Mouse (Mus musculus): ENCODE measurements around the gene Map7d1. TPM values are rescaled to one million over a fixed set of nuclear protein-coding genes. Genes with fewer than 3 reads are reported as not detected.

Gene Map7d1
- polyA plus RNA-seq, 1 experiment from 2014 or later = 43.3 TPM

DNA sequence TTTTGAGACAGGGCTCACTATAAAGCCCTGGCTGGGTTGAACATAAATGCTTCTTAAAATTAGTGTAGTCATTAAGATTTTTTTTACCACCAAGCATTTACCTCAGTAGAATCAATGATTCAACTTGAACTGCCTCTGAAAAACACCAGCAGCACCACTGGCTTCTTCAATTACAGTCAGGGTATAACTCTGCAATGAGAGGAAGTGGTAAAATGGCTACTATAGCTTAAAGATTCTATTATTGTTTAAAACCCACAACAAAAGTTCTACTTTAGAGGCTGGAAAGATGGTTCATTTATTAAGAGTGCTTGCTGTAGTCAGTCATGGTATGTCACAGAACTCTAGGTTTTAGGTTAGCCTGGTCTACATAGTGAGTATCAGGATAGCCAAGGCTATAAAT, 61.9 kb downstream of the Map7d1 start:
- Histone ChIP-seq H3K4me1 (ENCODE audit: control insufficient read depth, insufficient read depth, low read length) (peaks cover 4% of the 10 kb centered on the region; the same call in 1 of the 2 replicates), H3K9ac (ENCODE audit: low read depth, low read length) (no peak overlapping the region), H3K9me3 (ENCODE audit: control insufficient read depth, low read length) (no peaks in the 10 kb centered on the region), H3K4me3 (ENCODE audit: low read length) (no peak overlapping the region), H3K4me2 (replicated peaks; ENCODE audit: low read depth, low read length) (no peak overlapping the region), H3K27ac (ENCODE audit: low read depth, low read length) (no peak overlapping the region), H3K27me3 (ENCODE audit: control insufficient read depth, insufficient read depth, low read length) (no peaks in the 10 kb centered on the region), H3K36me3 (ENCODE audit: control insufficient read depth, insufficient read depth, low read length) (peaks cover 50% of the 10 kb centered on the region)
- no peak for ATAC-seq (ENCODE audit: low FRiP score, low TSS enrichment)

DNA sequence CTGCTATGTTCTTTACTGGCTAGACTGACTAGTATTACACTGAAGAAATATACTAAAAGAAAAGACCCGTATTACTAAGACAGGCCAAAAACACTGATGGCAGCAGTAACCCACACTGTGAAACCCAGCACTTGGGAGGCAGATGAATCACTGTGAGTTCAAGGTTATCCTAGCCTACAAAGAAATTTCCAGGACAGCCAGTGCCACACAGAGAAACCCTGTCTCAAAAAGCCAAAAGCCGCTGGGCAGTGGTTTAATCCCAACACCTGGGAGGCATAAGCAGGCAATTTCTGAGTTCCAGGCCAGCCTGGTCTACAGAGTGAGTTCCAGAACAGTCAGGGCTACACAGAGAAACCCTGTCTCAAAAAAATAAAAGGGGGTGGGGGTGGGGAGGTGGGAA, 65.5 kb downstream of the Map7d1 start:
- Histone ChIP-seq H3K9ac (ENCODE audit: low read depth, low read length) (no peak overlapping the region), H3K36me3 (ENCODE audit: control insufficient read depth, insufficient read depth, low read length) (peaks cover 75% of the 10 kb centered on the region), H3K27ac (ENCODE audit: low read depth, low read length) (no peak overlapping the region), H3K4me2 (replicated peaks; ENCODE audit: low read depth, low read length) (no peak overlapping the region), H3K4me1 (ENCODE audit: control insufficient read depth, insufficient read depth, low read length) (no peaks in the 10 kb centered on the region), H3K27me3 (ENCODE audit: control insufficient read depth, insufficient read depth, low read length) (no peaks in the 10 kb centered on the region), H3K9me3 (ENCODE audit: control insufficient read depth, low read length) (no peaks in the 10 kb centered on the region), H3K4me3 (ENCODE audit: low read length) (no peak overlapping the region)
- whole genome bisulfite sequencing = 96% methylated on average over 2 of the region's 2 CpGs
- no peak for ATAC-seq (ENCODE audit: low FRiP score, low TSS enrichment)

DNA sequence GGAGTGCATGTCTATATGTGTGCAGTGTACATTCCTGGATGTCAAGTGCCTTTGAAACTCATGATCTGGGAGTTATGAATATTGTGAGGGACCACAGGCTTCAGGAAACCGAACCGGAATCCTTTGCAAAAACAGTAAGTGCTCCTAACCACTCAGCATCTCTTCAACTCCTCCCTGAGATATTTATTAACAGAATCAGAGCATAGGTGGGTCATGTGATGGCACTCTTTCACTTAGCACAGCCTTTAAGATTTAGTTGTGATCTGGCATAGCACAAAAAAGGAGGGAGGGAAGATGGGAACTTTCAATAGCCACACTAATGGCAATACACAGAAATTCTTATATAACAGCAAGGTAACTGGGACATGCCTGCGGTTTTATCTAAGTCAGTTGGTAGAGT, 69.0 kb downstream of the Map7d1 start:
- Histone ChIP-seq H3K27ac (ENCODE audit: low read depth, low read length) (no peak overlapping the region), H3K27me3 (ENCODE audit: control insufficient read depth, insufficient read depth, low read length) (no peaks in the 10 kb centered on the region), H3K36me3 (ENCODE audit: control insufficient read depth, insufficient read depth, low read length) (peaks cover 75% of the 10 kb centered on the region), H3K9me3 (ENCODE audit: control insufficient read depth, low read length) (no peaks in the 10 kb centered on the region), H3K4me2 (replicated peaks; ENCODE audit: low read depth, low read length) (no peak overlapping the region), H3K4me1 (ENCODE audit: control insufficient read depth, insufficient read depth, low read length) (no peaks in the 10 kb centered on the region), H3K4me3 (ENCODE audit: low read length) (no peak overlapping the region), H3K9ac (ENCODE audit: low read depth, low read length) (no peak overlapping the region)
- ATAC-seq (ENCODE audit: low FRiP score, low TSS enrichment) = no peak
- WGBS = 92% methylated on average over 3 of the region's 3 CpGs

DNA sequence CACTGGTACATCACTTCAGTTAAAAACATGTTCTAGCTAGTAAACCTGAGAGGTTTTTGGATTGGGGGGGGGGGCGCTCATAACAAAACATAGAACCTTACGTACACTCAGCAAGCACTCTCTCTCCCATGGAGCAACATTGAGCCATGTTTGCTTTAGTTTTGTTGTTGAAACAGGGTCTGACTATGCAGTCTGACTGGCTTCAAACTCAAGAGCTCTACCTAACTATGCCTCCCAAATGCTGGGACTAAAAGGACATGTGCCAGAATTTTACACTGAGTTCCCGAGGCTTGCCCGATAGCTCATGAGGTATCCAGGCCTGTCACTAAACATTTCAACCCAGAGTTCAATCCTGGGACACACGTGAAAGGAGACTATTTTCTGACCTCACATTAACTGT, 73.1 kb downstream of the Map7d1 start:
- 90% methylated on average over 5 of the region's 5 CpGs for WGBS
- no peak overlapping the region for H3K9ac ChIP-seq (ENCODE audit: low read depth, low read length)
- H3K4me1 ChIP-seq (ENCODE audit: control insufficient read depth, insufficient read depth, low read length) = no peaks in the 10 kb centered on the region
- ATAC-seq (ENCODE audit: low FRiP score, low TSS enrichment) = no peak
- no peak overlapping the region for H3K4me3 ChIP-seq (ENCODE audit: low read length)
- H3K9me3 ChIP-seq (ENCODE audit: control insufficient read depth, low read length) = no peaks in the 10 kb centered on the region
- H3K4me2 ChIP-seq (replicated peaks; ENCODE audit: low read depth, low read length) = no peak overlapping the region
- no peak overlapping the region for H3K27ac ChIP-seq (ENCODE audit: low read depth, low read length)
- no peaks in the 10 kb centered on the region for H3K27me3 ChIP-seq (ENCODE audit: control insufficient read depth, insufficient read depth, low read length)
- H3K36me3 ChIP-seq (ENCODE audit: control insufficient read depth, insufficient read depth, low read length) = peaks cover 72% of the 10 kb centered on the region

Other genes starting within 250 kb of the Map7d1 start
- 0.61 and 1.2 TPM in 2 replicates for gene Csf3r, start 231.8 kb downstream of the Map7d1 start, polyA plus RNA-seq (2014; fragmentation: Nextera tagmentation; extraction: Ambion mirVana)
- gene Mrps15, start 209.4 kb downstream of the Map7d1 start, polyA plus RNA-seq (2014; fragmentation: Nextera tagmentation; extraction: Ambion mirVana) = 154 and 177 TPM in 2 replicates
- gene Oscp1, start 197.8 kb downstream of the Map7d1 start, polyA plus RNA-seq (2014; fragmentation: Nextera tagmentation; extraction: Ambion mirVana) = 17.7 and 19.6 TPM in 2 replicates
- 47.3 and 52.4 TPM in 2 replicates for gene Lsm10, start 159.7 kb downstream of the Map7d1 start, polyA plus RNA-seq (2014; fragmentation: Nextera tagmentation; extraction: Ambion mirVana)
- 19.1 and 24.9 TPM in 2 replicates for gene Stk40, start 152.4 kb downstream of the Map7d1 start, polyA plus RNA-seq (2014; fragmentation: Nextera tagmentation; extraction: Ambion mirVana)
- 96.1 and 124 TPM in 2 replicates for gene Eva1b, start 108.6 kb downstream of the Map7d1 start, polyA plus RNA-seq (2014; fragmentation: Nextera tagmentation; extraction: Ambion mirVana)
- gene Sh3d21, start 92.9 kb downstream of the Map7d1 start, polyA plus RNA-seq (2014; fragmentation: Nextera tagmentation; extraction: Ambion mirVana) = 7.3 and 8.7 TPM in 2 replicates
- 141 and 281 TPM in 2 replicates for gene Thrap3, start 53.6 kb downstream of the Map7d1 start, polyA plus RNA-seq (2014; fragmentation: Nextera tagmentation; extraction: Ambion mirVana)
- gene Trappc3, start 6.0 kb upstream of the Map7d1 start, polyA plus RNA-seq (2014; fragmentation: Nextera tagmentation; extraction: Ambion mirVana) = 19.7 and 68.6 TPM in 2 replicates
- 5.5 and 6.8 TPM in 2 replicates for gene Col8a2, start 30.4 kb upstream of the Map7d1 start, polyA plus RNA-seq (2014; fragmentation: Nextera tagmentation; extraction: Ambion mirVana)
- 53.0 and 57.6 TPM in 2 replicates for gene Adprhl2, start 65.4 kb upstream of the Map7d1 start, polyA plus RNA-seq (2014; fragmentation: Nextera tagmentation; extraction: Ambion mirVana)
- gene Tekt2, start 69.3 kb upstream of the Map7d1 start, polyA plus RNA-seq (2014; fragmentation: Nextera tagmentation; extraction: Ambion mirVana) = 2.2 and 5.1 TPM in 2 replicates
- gene Ago3, start 173.2 kb upstream of the Map7d1 start, polyA plus RNA-seq (2014; fragmentation: Nextera tagmentation; extraction: Ambion mirVana) = 13.7 and 15.6 TPM in 2 replicates
- gene Ago1, start 212.2 kb upstream of the Map7d1 start, polyA plus RNA-seq (2014; fragmentation: Nextera tagmentation; extraction: Ambion mirVana) = 8.0 and 8.4 TPM in 2 replicates

Data from kidney, embryonic 14.5 days (tissue).